Mouse (Mus musculus) cortical plate, adult 2 months (tissue): ENCODE measurements around the gene Hgfac.

Experiments used
- CTCF ChIP-seq: fragments of 200-500 bp; IDR thresholded peaks from 2 replicates; pipeline ENCODE4 v1.5.1; 2011; ENCODE audit warnings: mild to moderate bottlenecking, control low read depth, low read length; ENCODE audit not compliant: insufficient read depth; ENCODE audit errors: extremely low read depth
- POLR2A ChIP-seq: fragments of 200-500 bp; IDR thresholded peaks from 2 replicates; pipeline ENCODE4 v1.6.1; 2011; ENCODE audit warnings: mild to moderate bottlenecking, low read length, control low read depth; ENCODE audit not compliant: insufficient read depth; ENCODE audit errors: extremely low read depth

DNA sequence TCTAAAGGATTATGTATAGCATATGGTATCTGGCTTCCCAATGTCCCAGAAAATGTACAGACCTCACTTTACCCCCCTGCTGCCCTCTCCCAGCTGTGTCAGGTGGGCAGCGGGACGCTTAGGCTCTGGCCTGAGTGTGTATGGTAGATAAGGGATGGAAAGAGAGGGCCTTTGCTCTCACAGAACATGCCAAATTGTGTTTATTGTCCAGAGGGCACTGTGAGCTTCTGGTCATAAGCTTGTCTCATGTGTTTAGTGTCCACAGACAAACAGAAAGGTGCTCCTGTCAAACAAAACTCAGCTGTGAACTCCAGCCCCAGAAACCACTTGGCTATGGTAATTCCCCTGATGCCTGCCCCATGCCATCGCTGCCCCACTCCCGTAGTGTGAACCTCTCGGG is 11.6 kb upstream of the Hgfac start:
- no peak for TF ChIP-seq CTCF
- no peak for TF ChIP-seq POLR2A
